In the genomic region with DNA sequence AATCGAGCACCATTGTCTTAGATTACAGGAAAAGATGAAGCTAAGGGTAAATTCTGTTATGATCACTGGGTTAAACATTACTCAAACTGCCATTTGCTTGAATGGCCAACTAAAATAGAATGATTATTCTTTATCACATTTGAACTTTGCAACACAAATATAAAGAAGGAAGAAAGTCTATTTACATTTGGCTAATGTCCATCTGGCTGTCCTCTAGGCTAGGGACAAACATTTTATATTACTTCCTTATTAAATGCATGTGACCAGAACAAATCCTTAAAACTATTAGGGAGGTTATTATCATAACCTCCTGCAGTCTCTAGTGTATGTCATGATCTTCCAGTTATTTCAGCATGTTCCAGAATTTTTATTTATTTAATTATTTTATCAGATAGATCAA, we compare ENCODE assay signal across 21 mouse cellular contexts. TPM values are rescaled to one million over a fixed set of nuclear protein-coding genes. Genes with fewer than 3 reads are reported as not detected.
DNase-seq lines count a peak whose midpoint lies in the region; ATAC-seq and TF ChIP-seq lines count a peak whose summit lies in the region.
"Had no signal": no experiment of that assay in that cellular context is flagged by ENCODE, and none has a peak within 500 bp of the region (broad histone marks: within the 10 kb centered on the region; RNA-seq: fewer than 3 reads in every experiment).

No protein-coding gene starts in this region.

- intact Hi-C loops in heart, adult 2 months (cut with DNase I), result no loop called here

- WGBS in heart, adult 2 months, result 35% methylated on average over 1 of the region's 1 CpGs
- WGBS in heart, embryonic 12.5 days, result 58% methylated on average over 1 of the region's 1 CpGs
- WGBS in liver, adult 2 months, result 8% methylated on average over 1 of the region's 1 CpGs
- WGBS in liver, embryonic 12.5 days (ENCODE audit: insufficient replicate concordance), result 60% methylated on average over 1 of the region's 1 CpGs

- DNase-seq in heart, adult 2 months, result no peak
- DNase-seq in liver, adult 2 months (ENCODE audit: extremely low read depth, low read depth, low spot score), result peak; percentile 98
- peak; percentile 15 for DNase-seq in lung, postnatal 10 days
- no peak for DNase-seq in lung, adult 18-20 months
- DNase-seq in cerebellum, adult 11-12 months, result no peak
- DNase-seq: adrenal gland, postnatal 25 days; cerebellum, adult 11 months; cerebellum, postnatal 36 days; right cerebral cortex, postnatal 4 days; thymus, postnatal 14 days had no signal

- H3K27me3 ChIP-seq in heart, adult 2 months (ENCODE audit: control insufficient read depth, insufficient read depth, low read length), result no peaks in the 10 kb centered on the region
- no peaks in the 10 kb centered on the region for H3K27me3 ChIP-seq in heart, embryonic 12.5 days (replicated peaks)
- no peaks in the 10 kb centered on the region for H3K27me3 ChIP-seq in liver, adult 2 months (ENCODE audit: control insufficient read depth, insufficient read depth, low read length)
- no peaks in the 10 kb centered on the region for H3K27me3 ChIP-seq in liver, embryonic 12.5 days (replicated peaks)
- H3K27me3 ChIP-seq: heart, embryonic 13.5 days; hindbrain, embryonic 13.5 days; limb, embryonic 15.5 days; midbrain, embryonic 13.5 days; neural tube, embryonic 12.5 days had no signal

- peaks cover 28% of the 10 kb centered on the region for H3K36me3 ChIP-seq in heart, adult 2 months (ENCODE audit: control insufficient read depth, insufficient read depth, low read length)
- no peaks in the 10 kb centered on the region for H3K36me3 ChIP-seq in heart, embryonic 12.5 days
- H3K36me3 ChIP-seq in liver, adult 2 months (ENCODE audit: control insufficient read depth, insufficient read depth, low read length), result peaks cover 2% of the 10 kb centered on the region; the same call in 1 of the 2 replicates
- H3K36me3 ChIP-seq in liver, embryonic 12.5 days, result no peaks in the 10 kb centered on the region
- H3K36me3 ChIP-seq: G1E; heart, embryonic 13.5 days; hindbrain, embryonic 13.5 days; limb, embryonic 15.5 days; midbrain, embryonic 13.5 days; neural tube, embryonic 12.5 days had no signal

- H3K4me2 ChIP-seq in heart, embryonic 12.5 days, result no peak overlapping the region
- no peak overlapping the region for H3K4me2 ChIP-seq in liver, embryonic 12.5 days
- H3K4me2 ChIP-seq: heart, embryonic 13.5 days; hindbrain, embryonic 13.5 days; limb, embryonic 15.5 days; midbrain, embryonic 13.5 days; neural tube, embryonic 12.5 days had no signal

- no peak overlapping the region for H3K9ac ChIP-seq in heart, adult 2 months (ENCODE audit: low read depth, low read length)
- H3K9ac ChIP-seq in heart, embryonic 12.5 days, result no peak overlapping the region
- no peak overlapping the region for H3K9ac ChIP-seq in liver, adult 2 months (ENCODE audit: low read depth, low read length)
- no peak overlapping the region for H3K9ac ChIP-seq in liver, embryonic 12.5 days
- H3K9ac ChIP-seq: heart, embryonic 13.5 days; hindbrain, embryonic 13.5 days; limb, embryonic 15.5 days; midbrain, embryonic 13.5 days; neural tube, embryonic 12.5 days had no signal

- TF ChIP-seq EP300 in heart, adult 2 months (IDR thresholded peaks at IDR 0.05; ENCODE audit: insufficient read depth, low read depth, low read length), result no peak

- no peaks in the 10 kb centered on the region for H3K9me3 ChIP-seq in heart, embryonic 12.5 days (replicated peaks)
- no peaks in the 10 kb centered on the region for H3K9me3 ChIP-seq in liver, embryonic 12.5 days (replicated peaks)
- H3K9me3 ChIP-seq: heart, embryonic 13.5 days; limb, embryonic 15.5 days; midbrain, embryonic 13.5 days; neural tube, embryonic 12.5 days had no signal

- no peaks in the 10 kb centered on the region for H3K79me2 ChIP-seq in heart, adult 2 months (replicated peaks; ENCODE audit: control insufficient read depth, insufficient read depth, low read length)
- peaks cover 8% of the 10 kb centered on the region; the same call in 1 of the 2 replicates for H3K79me2 ChIP-seq in liver, adult 2 months (ENCODE audit: control insufficient read depth, insufficient read depth, low read length)

- no peak for TF ChIP-seq CTCF in heart, adult 2 months (IDR thresholded peaks at IDR 0.05)
- no peak for TF ChIP-seq CTCF in liver, adult 2 months (IDR thresholded peaks at IDR 0.05; ENCODE audit: low read depth, low read length)

- no peak for TF ChIP-seq POLR2A in heart, adult 2 months (IDR thresholded peaks at IDR 0.05; ENCODE audit: insufficient read depth, low read depth, low read length)
- TF ChIP-seq POLR2A in liver, adult 2 months (IDR thresholded peaks at IDR 0.05; ENCODE audit: extremely low read depth, insufficient read depth, low read length), result no peak

- H3K4me1 ChIP-seq in heart, adult 2 months (ENCODE audit: control insufficient read depth, insufficient read depth, low read length), result peaks cover 21% of the 10 kb centered on the region
- H3K4me1 ChIP-seq in heart, embryonic 12.5 days (replicated peaks), result peaks cover 3% of the 10 kb centered on the region; the same call in 1 of the 2 replicates
- peaks cover 29% of the 10 kb centered on the region for H3K4me1 ChIP-seq in liver, adult 2 months (ENCODE audit: control insufficient read depth, insufficient read depth, low read length)
- peaks cover 8% of the 10 kb centered on the region for H3K4me1 ChIP-seq in liver, embryonic 12.5 days
- H3K4me1 ChIP-seq: hindbrain, embryonic 13.5 days; limb, embryonic 15.5 days; midbrain, embryonic 13.5 days; neural tube, embryonic 12.5 days had no signal

- peak overlapping the region; percentile 29; the same call in 1 of the 2 replicates for H3K27ac ChIP-seq in heart, adult 2 months
- no peak overlapping the region for H3K27ac ChIP-seq in heart, embryonic 12.5 days (ENCODE audit: poor library complexity, severe bottlenecking)
- H3K27ac ChIP-seq in liver, adult 2 months (replicated peaks; ENCODE audit: insufficient read depth, low read depth, low read length), result no peak overlapping the region
- H3K27ac ChIP-seq in liver, embryonic 12.5 days, result no peak overlapping the region
- H3K27ac ChIP-seq: heart, embryonic 13.5 days; hindbrain, embryonic 13.5 days; layer of hippocampus, adult 2 months; limb, embryonic 15.5 days; midbrain, embryonic 13.5 days; neural tube, embryonic 12.5 days had no signal

- no peak for ATAC-seq in heart, embryonic 12.5 days (ENCODE audit: insufficient number of reproducible peaks, low FRiP score)
- ATAC-seq in liver, embryonic 12.5 days, result no peak
- ATAC-seq: inflammation-experienced regulatory T-cells, adult 6 months; midbrain, embryonic 13.5 days had no signal

- no peak overlapping the region for H3K4me3 ChIP-seq in heart, adult 2 months
- no peak overlapping the region for H3K4me3 ChIP-seq in heart, embryonic 12.5 days
- no peak overlapping the region for H3K4me3 ChIP-seq in liver, adult 2 months (ENCODE audit: insufficient read depth, low read depth, low read length)
- no peak overlapping the region for H3K4me3 ChIP-seq in liver, embryonic 12.5 days
- H3K4me3 ChIP-seq: heart, embryonic 13.5 days; hindbrain, embryonic 13.5 days; layer of hippocampus, adult 2 months; limb, embryonic 15.5 days; midbrain, embryonic 13.5 days; neural tube, embryonic 12.5 days had no signal

RNA-seq across cellular contexts. Expression of gene Clec2d, which starts 33.1 kb away (rescaled TPM):
- total RNA-seq in heart, adult 2 months (2021), result 10 to 100 TPM; 28.7 to 40.7 TPM
- 32.4 and 47.0 TPM in 2 replicates for polyA plus RNA-seq in heart, adult 2 months (2012; rRNA removed)
- 0.14 and 0.21 TPM in 2 replicates for polyA plus RNA-seq in heart, embryonic 12.5 days (2016; fragmentation: Nextera tagmentation; extraction: Ambion mirVana)
- total RNA-seq in liver, adult 2 months (2014; rRNA removed), result 521 and 532 TPM in 2 replicates
- 124 and 141 TPM in 2 replicates for polyA plus RNA-seq in liver, adult 2 months (2012; rRNA removed)
- polyA plus RNA-seq in liver, embryonic 12.5 days (2016; fragmentation: Nextera tagmentation; extraction: Ambion mirVana), result not detected in 2 replicates
- total RNA-seq: G1E had no signal
- polyA plus RNA-seq: forebrain, embryonic 11.5 days; G1E; hindbrain, embryonic 13.5 days; neural tube, embryonic 12.5 days had no signal

Comparison
In these comparisons a context has a peak if more than half of its experiments do, and no peak if none do; other contexts are left out.
1. DNase-seq: peak in liver, adult 2 months (single experiment) and lung, postnatal 10 days (single experiment); none in heart, adult 2 months (0 of 2), lung, adult 18-20 months (0 of 2) and cerebellum, adult 11-12 months (single experiment).
2. RNA of gene Clec2d, which starts 33.1 kb away (polyA plus RNA-seq): 124 to 141 TPM in liver, adult 2 months and 32.4 to 47.0 TPM in heart, adult 2 months; 0.14 to 0.21 TPM in heart, embryonic 12.5 days and not detected in liver, embryonic 12.5 days; every median in the first group is over 10 times any median in the second.